Mouse (Mus musculus) MEL (cell line): ENCODE results near the gene Slit2.

Source experiments
- BHLHE40 ChIP-seq: IDR thresholded peaks from 2 replicates; pipeline ENCODE4 v1.6.1; 2012; ENCODE audit warnings: low read depth, mild to moderate bottlenecking, inconsistent platforms, low read length, improper control_type of control experiment, borderline replicate concordance
- CTCF ChIP-seq, 3 experiments: IDR thresholded peaks in 2 of 3; conservative IDR thresholded peaks in 1 of 3; 2 replicates each; pipeline ENCODE4 v1.5.1; 2011 to 2012; ENCODE audit warnings: low read length in 3 of 3, low read depth in 2 of 3, mild to moderate bottlenecking in 2 of 3, improper control_type of control experiment in 1 of 3, inconsistent platforms in 1 of 3, mixed read lengths in 1 of 3, moderate library complexity in 1 of 3; ENCODE audit not compliant: control insufficient read depth in 1 of 3, insufficient read depth in 1 of 3, poor library complexity in 1 of 3, severe bottlenecking in 1 of 3
- E2F4 ChIP-seq: IDR thresholded peaks from 2 replicates; pipeline ENCODE4 v1.6.1; 2011; ENCODE audit warnings: low read depth, low read length, improper control_type of control experiment, borderline replicate concordance
- EP300 ChIP-seq, 2 experiments: IDR thresholded peaks; 2 replicates each; pipeline ENCODE4 v1.6.1; 2011; ENCODE audit warnings: improper control_type of control experiment in 2 of 2, low read length in 2 of 2, low read depth in 1 of 2, mild to moderate bottlenecking in 1 of 2
- GATA1 ChIP-seq: IDR thresholded peaks from 2 replicates; pipeline ENCODE4 v1.6.1; 2011; ENCODE audit warnings: low read depth, low read length, improper control_type of control experiment
- MAX ChIP-seq: IDR thresholded peaks from 2 replicates; pipeline ENCODE4 v1.6.1; 2011; ENCODE audit warnings: low read length, improper control_type of control experiment
- POLR2A ChIP-seq, 2 experiments: IDR thresholded peaks; 2 replicates each; pipeline ENCODE4 v1.6.1; 2011 to 2012; ENCODE audit warnings: low read length in 2 of 2, mild to moderate bottlenecking in 2 of 2, control low read depth in 1 of 2, improper control_type of control experiment in 1 of 2, low read depth in 1 of 2, moderate library complexity in 1 of 2; ENCODE audit not compliant: control insufficient read depth in 1 of 2, insufficient read depth in 1 of 2, poor library complexity in 1 of 2
- ZC3H11A ChIP-seq: IDR thresholded peaks from 2 replicates; pipeline ENCODE4 v1.6.1; 2012; ENCODE audit warnings: low read depth, mild to moderate bottlenecking, inconsistent platforms, low read length, improper control_type of control experiment
- ZMIZ1 ChIP-seq: IDR thresholded peaks from 2 replicates; pipeline ENCODE4 v1.6.1; 2012; ENCODE audit warnings: low read depth, mild to moderate bottlenecking, inconsistent platforms, low read length, improper control_type of control experiment, moderate library complexity
- ZNF384 ChIP-seq: IDR thresholded peaks from 2 replicates; pipeline ENCODE4 v1.6.1; 2012; ENCODE audit warnings: low read depth, mild to moderate bottlenecking, inconsistent platforms, low read length, improper control_type of control experiment

DNA sequence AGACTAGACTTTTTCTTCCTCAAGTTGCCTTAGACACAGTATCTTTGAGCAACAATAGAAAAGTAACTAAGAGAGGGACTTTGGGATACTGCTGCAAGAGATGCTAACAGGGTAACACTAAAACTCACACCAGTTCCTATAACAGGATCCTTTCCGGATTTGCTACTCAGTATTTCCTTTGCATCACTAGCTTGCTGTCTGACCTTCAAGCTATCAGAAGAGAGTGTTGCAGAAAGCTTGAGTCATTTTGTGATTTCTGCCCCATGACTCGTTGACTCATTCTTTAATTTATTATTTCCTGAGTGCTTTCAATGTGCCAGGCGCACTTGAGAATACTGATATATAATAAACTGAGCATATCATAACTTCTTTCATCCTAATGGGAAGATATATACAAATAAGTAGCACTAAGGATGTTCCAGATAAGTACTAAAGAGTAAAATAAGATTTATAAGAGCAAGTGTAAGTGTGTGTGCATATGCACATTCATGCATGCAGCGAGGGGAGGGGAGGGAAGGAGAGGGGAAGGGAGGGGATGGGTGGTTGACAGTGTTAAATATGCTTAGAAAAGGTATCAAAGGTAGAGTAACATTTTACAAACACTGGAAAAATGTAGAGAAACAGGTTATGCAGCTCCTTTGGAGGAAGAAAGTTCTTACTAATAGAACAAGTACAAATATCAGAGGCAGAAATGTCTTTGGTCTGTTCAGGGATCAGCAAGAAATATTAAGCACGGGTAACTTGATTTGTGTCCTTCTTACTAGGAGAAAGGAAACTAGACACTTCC, 44.2 kb upstream of the Slit2 start:
- no peak for TF ChIP-seq GATA1
- no peak for TF ChIP-seq ZNF384
- TF ChIP-seq EP300 (IDR thresholded peaks at IDR 0.05; ENCODE audit: low read depth in 1 of 2, low read length in 2 of 2) = no peak
- no peak for TF ChIP-seq ZC3H11A
- TF ChIP-seq CTCF (IDR thresholded peaks at IDR 0.05 in 2 of 3, conservative IDR thresholded peaks at IDR 0.05 in 1 of 3; ENCODE audit: control insufficient read depth in 1 of 3, insufficient read depth in 1 of 3, low read depth in 2 of 3, low read length in 3 of 3, poor library complexity in 1 of 3, severe bottlenecking in 1 of 3) = no peak
- TF ChIP-seq POLR2A (IDR thresholded peaks at IDR 0.05; ENCODE audit: control insufficient read depth in 1 of 2, insufficient read depth in 1 of 2, low read depth in 1 of 2, low read length in 2 of 2, poor library complexity in 1 of 2) = no peak
- TF ChIP-seq ZMIZ1 = no peak
- no peak for TF ChIP-seq E2F4
- no peak for TF ChIP-seq MAX
- no peak for TF ChIP-seq BHLHE40
